In the genomic region with DNA sequence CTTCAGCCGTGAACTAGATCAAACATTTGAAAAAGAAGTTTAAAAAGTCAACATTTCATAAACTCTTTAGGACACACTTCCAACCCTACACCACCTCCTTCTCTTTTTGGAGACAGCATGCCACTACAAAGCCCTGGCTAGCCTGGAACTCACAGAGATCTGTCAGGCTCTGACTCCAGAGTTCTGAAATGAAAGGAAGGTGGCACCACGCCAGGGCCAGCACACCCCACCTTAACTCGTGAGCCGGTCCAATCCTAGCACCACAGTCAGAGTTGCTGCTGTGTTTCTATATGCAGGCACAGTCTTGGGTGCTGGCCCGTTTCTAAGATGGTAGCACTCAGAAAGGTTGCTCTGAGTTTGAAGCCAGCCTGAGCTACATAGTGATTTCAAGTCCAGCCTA, we compare ENCODE assay signal across 20 mouse cellular contexts. TPM values are rescaled to one million over a fixed set of nuclear protein-coding genes. Genes with fewer than 3 reads are reported as not detected.
"Had no signal": no experiment of that assay in that cellular context is flagged by ENCODE, and none has a peak within 500 bp of the region (broad histone marks: within the 10 kb centered on the region; RNA-seq: fewer than 3 reads in every experiment).

No protein-coding gene starts in this region.

- H3K4me1 ChIP-seq: stomach, embryonic 15.5 days had no signal

- H3K36me3 ChIP-seq: neural tube, embryonic 12.5 days; neural tube, embryonic 13.5 days; neural tube, embryonic 15.5 days; stomach, embryonic 15.5 days had no signal

- H3K4me3 ChIP-seq: neural tube, embryonic 12.5 days; neural tube, embryonic 13.5 days; neural tube, embryonic 15.5 days; stomach, embryonic 15.5 days had no signal

- H3K9ac ChIP-seq: neural tube, embryonic 12.5 days; neural tube, embryonic 13.5 days; neural tube, embryonic 15.5 days; stomach, embryonic 15.5 days had no signal

- H3K27me3 ChIP-seq: neural tube, embryonic 12.5 days; neural tube, embryonic 13.5 days; neural tube, embryonic 15.5 days; stomach, embryonic 15.5 days had no signal

- DNase-seq: retina, postnatal 1 day; right cerebral cortex, adult 18-20 months; right cerebral cortex, postnatal 14 days; right cerebral cortex, postnatal 25 days; right cerebral cortex, postnatal 4 days; spleen, adult 18-20 months; thymus, adult 18-20 months; thymus, adult 2 months; thymus, postnatal 14 days; thymus, postnatal 25 days; thymus, postnatal 36 days; thymus, postnatal 4 days had no signal

- H3K4me2 ChIP-seq: neural tube, embryonic 12.5 days; neural tube, embryonic 13.5 days; neural tube, embryonic 15.5 days; stomach, embryonic 15.5 days had no signal

- H3K9me3 ChIP-seq: neural tube, embryonic 12.5 days; neural tube, embryonic 13.5 days; neural tube, embryonic 15.5 days; stomach, embryonic 15.5 days had no signal

- H3K27ac ChIP-seq: neural tube, embryonic 12.5 days; neural tube, embryonic 13.5 days; neural tube, embryonic 15.5 days; stomach, embryonic 15.5 days had no signal

RNA-seq across cellular contexts. Expression of gene Chit1, which starts 6.1 kb away (rescaled TPM):
- polyA plus RNA-seq: small intestine, adult 2 months; spleen, adult 2 months; stomach, embryonic 14.5 days; urinary bladder, adult 2 months had no signal
